Mouse (Mus musculus) intestine, embryonic 14.5 days (tissue): ENCODE data around the gene Dgcr8. TPM values are rescaled to one million over a fixed set of nuclear protein-coding genes. Genes with fewer than 3 reads are reported as not detected.
A peak's percentile ranks its signal among the peaks of the same experiment; 100 is the strongest.

ENCODE experiments used
- ATAC-seq: fragments of 200-750 bp; cut with Nextera tagmentation; replicated peaks from 2 replicates; pipeline ENCODE4 v1.8.0; 2017; ENCODE audit warnings: low read depth, moderate number of reproducible peaks, moderate TSS enrichment, moderate library complexity; ENCODE audit not compliant: low FRiP score, low TSS enrichment
- DNase-seq: peaks from one replicate; pipeline ENCODE4 v3.0.0-alpha.2; 2018; ENCODE audit warnings: low spot score
- H3K27ac ChIP-seq: fragments of 300-500 bp; sonication (generic); 2 replicates; pipeline ENCODE4 v1.5.1; 2014; ENCODE audit warnings: low read depth, mild to moderate bottlenecking, control low read depth
- H3K27me3 ChIP-seq: fragments of 300-500 bp; sonication (generic); replicated peaks from 2 replicates; pipeline ENCODE4 v1.6.1; 2014; ENCODE audit warnings: low read length, control low read depth; ENCODE audit not compliant: control insufficient read depth, insufficient read depth
- H3K36me3 ChIP-seq: fragments of 300-500 bp; sonication (generic); 2 replicates; pipeline ENCODE4 v1.6.1; 2014; ENCODE audit warnings: low read length, control low read depth; ENCODE audit not compliant: control insufficient read depth, insufficient read depth
- H3K4me1 ChIP-seq: fragments of 300-500 bp; sonication (generic); replicated peaks from 2 replicates; pipeline ENCODE4 v1.6.1; 2014; ENCODE audit warnings: low read length, control low read depth, mixed read lengths; ENCODE audit not compliant: control insufficient read depth, insufficient read depth
- H3K4me2 ChIP-seq: fragments of 300-500 bp; sonication (generic); 2 replicates; pipeline ENCODE4 v1.6.1; 2014; ENCODE audit warnings: low read length
- H3K4me3 ChIP-seq: fragments of 300-500 bp; sonication (generic); 2 replicates; pipeline ENCODE4 v1.5.1; 2014; ENCODE audit warnings: low read depth, low read length, control low read depth, mixed read lengths
- H3K9ac ChIP-seq: fragments of 300-500 bp; sonication (generic); 2 replicates; pipeline ENCODE4 v1.6.1; 2014; ENCODE audit warnings: mild to moderate bottlenecking, low read length
- H3K9me3 ChIP-seq: fragments of 300-500 bp; sonication (generic); 2 replicates; pipeline ENCODE4 v1.6.1; 2016; ENCODE audit warnings: low read length, control low read depth; ENCODE audit not compliant: control insufficient read depth
- WGBS: fragments of 180-500 bp; shearing (Covaris S2); extraction: QIAGEN DNeasy Blood & Tissue Kit; methylation state at CpG from one replicate; pipeline ENCODE4 v1.1.7; 2014; 5-methylcytosine and 5-hydroxymethylcytosine counted together
- polyA plus RNA-seq: library from polyadenylated mRNA; unstranded; fragments of >200 nt; fragmentation: Nextera tagmentation; extraction: Ambion mirVana; gene quantifications from 2 replicates; pipeline ENCODE4 v1.2.1, GENCODE M21; 2014

Gene Dgcr8
- polyA plus RNA-seq, 1 experiment from 2014 or later = 37.5 TPM

DNA sequence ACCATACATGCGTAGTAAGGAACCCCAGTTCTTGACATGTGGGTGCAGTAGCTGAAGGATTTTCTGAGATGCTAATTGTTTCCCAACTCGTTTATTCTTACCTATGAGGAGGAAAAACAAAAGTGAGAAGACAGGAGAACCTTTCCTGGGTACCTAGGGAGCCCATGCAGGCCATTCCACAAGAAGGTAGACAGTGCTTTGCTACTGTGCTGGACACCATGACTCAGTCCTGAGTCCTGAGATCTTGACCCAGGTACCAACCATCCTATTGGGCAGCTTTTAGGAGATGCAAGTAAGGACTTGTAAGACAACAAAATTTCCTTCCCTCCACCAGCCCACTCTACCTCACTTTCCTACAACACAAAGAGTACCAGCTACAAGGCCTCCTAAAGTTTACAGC, 30.8 kb downstream of the Dgcr8 start, which contains the start of gene Gm49776:
Gm49776 (minus strand) TSS at position 101 of the 400 bp plus-strand sequence.
- no peaks in the 10 kb centered on the region for H3K4me1 ChIP-seq
- H3K4me2 ChIP-seq = no peak within 1 kb of the TSS
- no peak within 1 kb of the TSS for H3K9ac ChIP-seq
- peaks cover 96% of the 10 kb centered on the region for H3K36me3 ChIP-seq
- H3K4me3 ChIP-seq = no peak within 1 kb of the TSS
- ATAC-seq (no peak), DNase-seq (no peak)
- no peaks in the 10 kb centered on the region for H3K9me3 ChIP-seq
- H3K27me3 ChIP-seq = no peaks in the 10 kb centered on the region
- H3K27ac ChIP-seq = no peak within 1 kb of the TSS
- WGBS = 91% methylated on average over 2 of the region's 2 CpGs

- DNase-seq (no peak), ATAC-seq (no peak)
- peaks cover 13% of the 10 kb centered on the region for H3K4me1 ChIP-seq
- H3K4me3 ChIP-seq = no peak overlapping the region
- no peak overlapping the region for H3K27ac ChIP-seq
- H3K9me3 ChIP-seq = no peaks in the 10 kb centered on the region
- no peaks in the 10 kb centered on the region for H3K27me3 ChIP-seq
- 89% methylated on average over 1 of the region's 1 CpGs for WGBS
- no peak overlapping the region for H3K9ac ChIP-seq
- H3K36me3 ChIP-seq = peaks cover 87% of the 10 kb centered on the region
- H3K4me2 ChIP-seq = no peak overlapping the region
Measured at GRCm38 (mm10) chr16:18253866-18254265, 35.2 kb downstream of the Dgcr8 start.

GRCm38 (mm10) chr16:18252736-18253135, 36.3 kb downstream of the Dgcr8 start:
- ATAC-seq (no peak), DNase-seq (no peak)
- no peak overlapping the region for H3K27ac ChIP-seq
- peaks cover 77% of the 10 kb centered on the region for H3K36me3 ChIP-seq
- no peak overlapping the region for H3K4me2 ChIP-seq
- 86% methylated on average over 6 of the region's 6 CpGs for WGBS
- H3K4me3 ChIP-seq = no peak overlapping the region
- H3K9ac ChIP-seq = no peak overlapping the region
- H3K9me3 ChIP-seq = no peaks in the 10 kb centered on the region
- H3K4me1 ChIP-seq = peaks cover 13% of the 10 kb centered on the region
- no peaks in the 10 kb centered on the region for H3K27me3 ChIP-seq

GRCm38 (mm10) chr16:18250828-18251790, 37.9 kb downstream of the Dgcr8 start:
- no peak overlapping the region for H3K4me3 ChIP-seq
- WGBS = 72% methylated on average over 10 of the region's 10 CpGs
- ATAC-seq = no peak
- H3K27me3 ChIP-seq = no peaks in the 10 kb centered on the region
- peaks cover 26% of the 10 kb centered on the region for H3K4me1 ChIP-seq
- peak overlapping the region; percentile 87 for H3K4me2 ChIP-seq
- DNase-seq = no peak
- H3K9me3 ChIP-seq = no peaks in the 10 kb centered on the region
- H3K36me3 ChIP-seq = peaks cover 69% of the 10 kb centered on the region
- H3K9ac ChIP-seq = peak overlapping the region; percentile 23; the same call in 1 of the 2 replicates
- no peak overlapping the region for H3K27ac ChIP-seq

- peak overlapping the region; percentile 80 for H3K4me3 ChIP-seq
- peak overlapping the region; percentile 87 for H3K4me2 ChIP-seq
- H3K27ac ChIP-seq = no peak overlapping the region
- ATAC-seq = no peak
- H3K9ac ChIP-seq = peak overlapping the region; percentile 65
- H3K36me3 ChIP-seq = peaks cover 69% of the 10 kb centered on the region
- WGBS = 59% methylated on average over 4 of the region's 4 CpGs
- no peak for DNase-seq
- no peaks in the 10 kb centered on the region for H3K27me3 ChIP-seq
- H3K4me1 ChIP-seq = peaks cover 27% of the 10 kb centered on the region
- no peaks in the 10 kb centered on the region for H3K9me3 ChIP-seq
Measured at GRCm38 (mm10) chr16:18250231-18250630, 38.8 kb downstream of the Dgcr8 start.

GRCm38 (mm10) chr16:18249364-18249967, 39.6 kb downstream of the Dgcr8 start:
- peak overlapping the region; percentile 91 for H3K27ac ChIP-seq
- peak; percentile 74 for DNase-seq
- no peaks in the 10 kb centered on the region for H3K27me3 ChIP-seq
- H3K9me3 ChIP-seq = no peaks in the 10 kb centered on the region
- H3K4me2 ChIP-seq = peak overlapping the region; percentile 87
- H3K36me3 ChIP-seq = peaks cover 69% of the 10 kb centered on the region
- H3K4me3 ChIP-seq = peak overlapping the region; percentile 80
- WGBS = 2% methylated on average over 26 of the region's 27 CpGs
- ATAC-seq = peak; percentile 14; the same call in 1 of the 2 replicates
- H3K9ac ChIP-seq = peak overlapping the region; percentile 65
- peaks cover 27% of the 10 kb centered on the region for H3K4me1 ChIP-seq

DNA sequence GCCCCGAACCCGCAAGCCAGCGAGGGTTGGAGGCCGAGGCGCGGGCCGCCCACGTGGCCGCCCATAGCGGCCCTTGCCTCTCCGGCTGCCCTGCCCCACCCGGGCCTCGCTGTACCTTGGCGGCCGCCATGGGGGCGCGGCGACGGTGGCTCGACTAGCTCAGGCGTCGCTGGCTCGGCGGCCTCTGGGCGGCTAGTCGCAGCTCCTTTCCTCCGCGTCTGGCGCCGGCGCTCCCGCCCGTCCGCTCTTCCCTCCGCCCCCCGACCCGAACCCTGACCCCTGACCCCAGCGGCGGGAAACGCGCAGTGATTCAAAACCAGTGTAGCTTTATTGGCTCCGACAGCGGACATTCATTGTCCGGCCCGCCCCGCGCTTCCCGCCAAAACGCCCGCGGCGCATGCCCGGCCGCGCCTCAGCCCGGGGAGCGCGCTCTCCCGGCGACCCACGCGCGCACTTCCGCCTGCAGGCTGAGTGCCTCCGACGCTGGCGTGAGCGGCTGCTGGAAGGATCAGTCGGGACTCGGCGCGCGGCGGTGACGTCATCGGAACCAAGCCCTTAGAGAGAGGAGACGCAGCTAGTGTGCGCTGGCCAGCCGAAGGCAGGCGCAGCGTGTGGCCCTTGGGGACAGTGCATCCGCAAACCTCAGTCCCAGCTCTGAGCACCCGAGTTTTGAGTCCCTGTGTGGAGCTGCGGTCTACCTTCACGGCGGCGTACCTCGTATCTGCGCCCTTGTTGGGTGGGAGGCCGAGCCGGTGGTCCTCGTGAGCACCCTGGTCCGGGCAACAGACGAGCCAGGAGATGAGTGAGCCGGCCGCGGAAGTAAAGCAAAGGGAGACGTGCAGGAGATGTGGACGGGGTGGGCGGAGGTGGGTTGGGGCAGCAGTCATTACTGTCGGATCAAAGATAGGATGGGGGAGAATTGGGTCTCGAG, 40.3 kb downstream of the Dgcr8 start, which contains the start of the genes Trmt2a and Ranbp1:
Trmt2a (plus strand) TSS at position 247 of the 931 bp plus-strand sequence.
Ranbp1 (minus strand) TSS at position 300 of the 931 bp plus-strand sequence.
- peaks cover 69% of the 10 kb centered on the region for H3K36me3 ChIP-seq
- peak; percentile 95 for ATAC-seq

More for the DNA sequence above, 40.3 kb downstream of the Dgcr8 start, which contains the start of the genes Trmt2a and Ranbp1:
- Histone ChIP-seq H3K4me1 (peaks cover 27% of the 10 kb centered on the region), H3K27ac (peak within 1 kb of the TSS; percentile 91), H3K9me3 (no peaks in the 10 kb centered on the region), H3K9ac (peak within 1 kb of the TSS; percentile 65), H3K27me3 (no peaks in the 10 kb centered on the region), H3K4me3 (peak within 1 kb of the TSS; percentile 80), H3K4me2 (peak within 1 kb of the TSS; percentile 87)
- DNase-seq = peak; percentile 99
- under 1% methylated on average over 97 of the region's 102 CpGs for WGBS
